ENCODE assay signal across 19 mouse cellular contexts in the genomic region with DNA sequence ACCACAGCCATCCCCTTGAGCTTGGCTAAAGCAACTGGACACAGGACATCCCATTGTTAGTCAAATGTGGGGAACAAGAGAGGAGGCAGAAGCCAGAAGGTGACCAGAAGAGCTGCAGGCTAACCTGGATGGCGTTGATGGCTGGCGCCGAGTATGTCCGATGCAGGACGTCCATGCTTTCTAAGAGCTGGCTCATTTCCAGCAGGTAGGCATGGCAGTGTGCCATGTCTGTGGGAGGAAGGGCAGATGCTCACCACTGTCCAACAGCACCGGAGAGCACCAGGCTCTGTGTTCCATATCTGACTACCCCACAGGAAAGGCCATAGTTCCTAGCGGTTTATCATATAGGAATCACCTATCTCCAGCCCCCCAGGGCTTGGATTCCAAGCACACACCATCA.
"Had no signal": no experiment of that assay in that cellular context is flagged by ENCODE, and none has a peak within 500 bp of the region (broad histone marks: within the 10 kb centered on the region; RNA-seq: fewer than 3 reads in every experiment).

No protein-coding gene starts in this region.

- H3K9ac ChIP-seq: intestine, embryonic 15.5 days; limb, embryonic 12.5 days; limb, embryonic 15.5 days; liver, embryonic 14.5 days; liver, postnatal 0 days; lung, embryonic 14.5 days; midbrain, embryonic 12.5 days; neural tube, embryonic 13.5 days; stomach, embryonic 15.5 days had no signal

- ATAC-seq: hindbrain, embryonic 16.5 days; intestine, embryonic 15.5 days; liver, postnatal 0 days; lung, postnatal 0 days; midbrain, embryonic 16.5 days had no signal

- H3K4me2 ChIP-seq: intestine, embryonic 15.5 days; limb, embryonic 12.5 days; limb, embryonic 15.5 days; liver, embryonic 11.5 days; lung, embryonic 14.5 days; midbrain, embryonic 12.5 days; neural tube, embryonic 13.5 days; stomach, embryonic 15.5 days had no signal

- H3K27me3 ChIP-seq: intestine, embryonic 15.5 days; limb, embryonic 12.5 days; limb, embryonic 15.5 days; midbrain, embryonic 12.5 days; neural tube, embryonic 13.5 days; stomach, embryonic 15.5 days had no signal

- H3K9me3 ChIP-seq: intestine, embryonic 15.5 days; limb, embryonic 12.5 days; limb, embryonic 15.5 days; midbrain, embryonic 12.5 days; neural tube, embryonic 13.5 days; stomach, embryonic 15.5 days had no signal

- H3K27ac ChIP-seq: intestine, embryonic 15.5 days; limb, embryonic 12.5 days; limb, embryonic 15.5 days; liver, embryonic 14.5 days; macrophage; midbrain, embryonic 12.5 days; neural tube, embryonic 13.5 days; stomach, embryonic 15.5 days had no signal

- H3K4me1 ChIP-seq: intestine, embryonic 15.5 days; limb, embryonic 15.5 days; midbrain, embryonic 12.5 days; neural tube, embryonic 13.5 days; stomach, embryonic 15.5 days had no signal

- DNase-seq: liver, postnatal 0 days; lung, embryonic 14.5 days; retina, postnatal 1 day; right cerebral cortex, postnatal 25 days; spleen, adult 18-20 months; thymus, postnatal 25 days had no signal

- H3K36me3 ChIP-seq: intestine, embryonic 15.5 days; limb, embryonic 12.5 days; limb, embryonic 15.5 days; midbrain, embryonic 12.5 days; neural tube, embryonic 13.5 days; stomach, embryonic 15.5 days had no signal

- H3K4me3 ChIP-seq: intestine, embryonic 15.5 days; limb, embryonic 12.5 days; limb, embryonic 15.5 days; midbrain, embryonic 12.5 days; myocyte; neural tube, embryonic 13.5 days; stomach, embryonic 15.5 days had no signal
